Mouse (Mus musculus) neural tube, embryonic 15.5 days (tissue): Measurements from ENCODE around the gene Ttll12. TPM values are rescaled to one million over a fixed set of nuclear protein-coding genes. Genes with fewer than 3 reads are reported as not detected.

Source experiments
- ATAC-seq: fragments of 200-750 bp; cut with Nextera tagmentation; 2 replicates; pipeline ENCODE4 v1.8.0; 2017; ENCODE audit warnings: mild to moderate bottlenecking, moderate TSS enrichment, moderate library complexity; ENCODE audit not compliant: low FRiP score
- H3K27ac ChIP-seq: fragments of 300-500 bp; sonication (generic); replicated peaks from 2 replicates; pipeline ENCODE4 v1.5.1; 2015; ENCODE audit warnings: mild to moderate bottlenecking, inconsistent platforms
- H3K27me3 ChIP-seq: fragments of 300-500 bp; sonication (generic); replicated peaks from 2 replicates; pipeline ENCODE4 v1.6.1; 2015; ENCODE audit warnings: inconsistent platforms
- H3K36me3 ChIP-seq: fragments of 300-500 bp; sonication (generic); 2 replicates; pipeline ENCODE4 v1.6.1; 2015; ENCODE audit warnings: inconsistent platforms
- H3K4me1 ChIP-seq: fragments of 300-500 bp; sonication (generic); 2 replicates; pipeline ENCODE4 v1.6.1; 2015; ENCODE audit warnings: inconsistent platforms
- H3K4me2 ChIP-seq: fragments of 300-500 bp; sonication (generic); 2 replicates; pipeline ENCODE4 v1.6.1; 2015; ENCODE audit warnings: inconsistent platforms, mild to moderate bottlenecking, moderate library complexity
- H3K4me3 ChIP-seq: fragments of 300-500 bp; sonication (generic); replicated peaks from 2 replicates; pipeline ENCODE4 v1.5.1; 2015; ENCODE audit warnings: mild to moderate bottlenecking, inconsistent platforms
- H3K9ac ChIP-seq: fragments of 300-500 bp; sonication (generic); replicated peaks from 2 replicates; pipeline ENCODE4 v1.6.1; 2015; ENCODE audit warnings: mild to moderate bottlenecking, inconsistent platforms
- H3K9me3 ChIP-seq: fragments of 300-500 bp; sonication (generic); replicated peaks from 2 replicates; pipeline ENCODE4 v1.6.1; 2016; ENCODE audit warnings: inconsistent platforms
- WGBS: fragments of 180-500 bp; shearing (Covaris S2); methylation state at CpG from one replicate; pipeline ENCODE4 v1.1.7; 2015; ENCODE audit warnings: mixed read lengths; 5-methylcytosine and 5-hydroxymethylcytosine counted together
- polyA plus RNA-seq: library from polyadenylated mRNA; unstranded; fragments of >200 nt; fragmentation: Nextera tagmentation; extraction: Ambion mirVana; gene quantifications from 2 replicates; pipeline ENCODE4 v1.2.1, GENCODE M21; 2015

The Ttll12 gene
- polyA plus RNA-seq, 1 experiment from 2014 or later: 37.3 TPM

- Histone ChIP-seq H3K9me3 (no peaks in the 10 kb centered on the region), H3K9ac (no peak overlapping the region), H3K4me2 (no peak overlapping the region), H3K4me3 (no peak overlapping the region), H3K36me3 (peaks cover 25% of the 10 kb centered on the region), H3K4me1 (no peaks in the 10 kb centered on the region), H3K27ac (no peak overlapping the region), H3K27me3 (no peaks in the 10 kb centered on the region)
- ATAC-seq: no peak
- 91% methylated on average over 5 of the region's 5 CpGs for WGBS
Observed at GRCm38 (mm10) chr15:83571636-83572035, 23.3 kb downstream of the Ttll12 start.

GRCm38 (mm10) chr15:83570641-83571040 is 24.3 kb downstream of the Ttll12 start:
- H3K4me1 ChIP-seq: no peaks in the 10 kb centered on the region
- WGBS: 69% methylated on average over 2 of the region's 2 CpGs
- H3K9ac ChIP-seq: no peak overlapping the region
- H3K4me3 ChIP-seq: no peak overlapping the region
- H3K36me3 ChIP-seq: peaks cover 15% of the 10 kb centered on the region
- no peaks in the 10 kb centered on the region for H3K9me3 ChIP-seq
- H3K27me3 ChIP-seq: no peaks in the 10 kb centered on the region
- ATAC-seq: no peak
- H3K4me2 ChIP-seq: no peak overlapping the region
- no peak overlapping the region for H3K27ac ChIP-seq

- H3K9ac ChIP-seq: no peak overlapping the region
- H3K9me3 ChIP-seq: no peaks in the 10 kb centered on the region
- H3K27ac ChIP-seq: no peak overlapping the region
- no peaks in the 10 kb centered on the region for H3K27me3 ChIP-seq
- no peak for ATAC-seq
- H3K4me2 ChIP-seq: no peak overlapping the region
- peaks cover 5% of the 10 kb centered on the region; the same call in 1 of the 2 replicates for H3K36me3 ChIP-seq
- WGBS: 60% methylated on average over 11 of the region's 11 CpGs
- H3K4me1 ChIP-seq: no peaks in the 10 kb centered on the region
- H3K4me3 ChIP-seq: no peak overlapping the region
Observed at GRCm38 (mm10) chr15:83569682-83570081, 25.3 kb downstream of the Ttll12 start.

- ATAC-seq: no peak
- H3K9me3 ChIP-seq: no peaks in the 10 kb centered on the region
- H3K4me1 ChIP-seq: peaks cover 10% of the 10 kb centered on the region
- H3K36me3 ChIP-seq: no peaks in the 10 kb centered on the region
- WGBS: 99% methylated on average over 5 of the region's 5 CpGs
- no peak overlapping the region for H3K9ac ChIP-seq
- no peak overlapping the region for H3K27ac ChIP-seq
- H3K4me2 ChIP-seq: no peak overlapping the region
- no peak overlapping the region for H3K4me3 ChIP-seq
- peaks cover 4% of the 10 kb centered on the region; the same call in 1 of the 2 replicates for H3K27me3 ChIP-seq
Observed at GRCm38 (mm10) chr15:83568544-83568943, 26.4 kb downstream of the Ttll12 start.

GRCm38 (mm10) chr15:83567728-83568127 is 27.2 kb downstream of the Ttll12 start:
- Histone ChIP-seq H3K4me3 (no peak overlapping the region), H3K4me1 (peaks cover 18% of the 10 kb centered on the region), H3K27me3 (peaks cover 7% of the 10 kb centered on the region), H3K36me3 (no peaks in the 10 kb centered on the region), H3K9me3 (no peaks in the 10 kb centered on the region), H3K27ac (no peak overlapping the region), H3K9ac (no peak overlapping the region), H3K4me2 (no peak overlapping the region)
- 82% methylated on average over 3 of the region's 3 CpGs for WGBS
- no peak for ATAC-seq

- WGBS: 80% methylated on average over 5 of the region's 5 CpGs
- Histone ChIP-seq H3K4me3 (no peak overlapping the region), H3K27ac (no peak overlapping the region), H3K36me3 (no peaks in the 10 kb centered on the region), H3K27me3 (peaks cover 15% of the 10 kb centered on the region), H3K4me2 (no peak overlapping the region), H3K4me1 (peaks cover 19% of the 10 kb centered on the region), H3K9me3 (no peaks in the 10 kb centered on the region), H3K9ac (no peak overlapping the region)
- ATAC-seq: no peak
Observed at GRCm38 (mm10) chr15:83566006-83566405, 29.0 kb downstream of the Ttll12 start.

- H3K4me2 ChIP-seq: no peak overlapping the region
- peaks cover 19% of the 10 kb centered on the region for H3K4me1 ChIP-seq
- no peak overlapping the region for H3K27ac ChIP-seq
- WGBS: 91% methylated on average over 3 of the region's 3 CpGs
- no peak overlapping the region for H3K9ac ChIP-seq
- H3K9me3 ChIP-seq: no peaks in the 10 kb centered on the region
- ATAC-seq: no peak
- H3K27me3 ChIP-seq: peaks cover 15% of the 10 kb centered on the region
- H3K36me3 ChIP-seq: no peaks in the 10 kb centered on the region
- H3K4me3 ChIP-seq: no peak overlapping the region
Observed at GRCm38 (mm10) chr15:83565434-83565833, 29.5 kb downstream of the Ttll12 start.

GRCm38 (mm10) chr15:83563857-83564651 is 30.9 kb downstream of the Ttll12 start:
- peak overlapping the region; percentile 34 for H3K4me3 ChIP-seq
- peaks cover 15% of the 10 kb centered on the region for H3K27me3 ChIP-seq
- no peaks in the 10 kb centered on the region for H3K36me3 ChIP-seq
- no peak for ATAC-seq
- H3K9ac ChIP-seq: peak overlapping the region; percentile 33
- H3K27ac ChIP-seq: no peak overlapping the region
- 3% methylated on average over 27 of the region's 27 CpGs for WGBS
- no peaks in the 10 kb centered on the region for H3K9me3 ChIP-seq
- peak overlapping the region; percentile 68 for H3K4me2 ChIP-seq
- peaks cover 19% of the 10 kb centered on the region for H3K4me1 ChIP-seq

GRCm38 (mm10) chr15:83563327-83563856 is 31.6 kb downstream of the Ttll12 start, which contains the start of the genes Tspo and Mcat:
Tspo (plus strand) TSS chr15:83563592.
Mcat (minus strand) TSS chr15:83563787.
- WGBS: under 1% methylated on average over 27 of the region's 28 CpGs
- Histone ChIP-seq H3K4me1 (peaks cover 19% of the 10 kb centered on the region), H3K9me3 (no peaks in the 10 kb centered on the region), H3K36me3 (no peaks in the 10 kb centered on the region), H3K27me3 (peaks cover 15% of the 10 kb centered on the region), H3K4me2 (peak within 1 kb of the TSS; percentile 68), H3K27ac (no peak within 1 kb of the TSS), H3K4me3 (peak within 1 kb of the TSS; percentile 34), H3K9ac (peak within 1 kb of the TSS; percentile 33)
- ATAC-seq: no peak

GRCm38 (mm10) chr15:83562626-83563270 is 32.2 kb downstream of the Ttll12 start:
- Histone ChIP-seq H3K4me3 (0 out of 2 replicates have a peak overlapping the region, but pooled peaks have one; percentile 34), H3K36me3 (no peaks in the 10 kb centered on the region), H3K27me3 (peaks cover 15% of the 10 kb centered on the region), H3K9me3 (no peaks in the 10 kb centered on the region), H3K4me2 (peak overlapping the region; percentile 68), H3K4me1 (peaks cover 19% of the 10 kb centered on the region), H3K27ac (no peak overlapping the region), H3K9ac (no peak overlapping the region)
- WGBS: 35% methylated on average over 15 of the region's 15 CpGs
- ATAC-seq: no peak

GRCm38 (mm10) chr15:83560941-83561477 is 33.9 kb downstream of the Ttll12 start:
- ATAC-seq: no peak
- no peak overlapping the region for H3K4me3 ChIP-seq
- 75% methylated on average over 5 of the region's 5 CpGs for WGBS

More at GRCm38 (mm10) chr15:83560941-83561477, 33.9 kb downstream of the Ttll12 start:
- Histone ChIP-seq H3K4me2 (no peak overlapping the region), H3K27me3 (peaks cover 15% of the 10 kb centered on the region), H3K4me1 (peaks cover 23% of the 10 kb centered on the region), H3K9ac (no peak overlapping the region), H3K9me3 (no peaks in the 10 kb centered on the region), H3K36me3 (no peaks in the 10 kb centered on the region), H3K27ac (no peak overlapping the region)
